Mouse (Mus musculus): Measurements from ENCODE around the gene Plk3.

DNA sequence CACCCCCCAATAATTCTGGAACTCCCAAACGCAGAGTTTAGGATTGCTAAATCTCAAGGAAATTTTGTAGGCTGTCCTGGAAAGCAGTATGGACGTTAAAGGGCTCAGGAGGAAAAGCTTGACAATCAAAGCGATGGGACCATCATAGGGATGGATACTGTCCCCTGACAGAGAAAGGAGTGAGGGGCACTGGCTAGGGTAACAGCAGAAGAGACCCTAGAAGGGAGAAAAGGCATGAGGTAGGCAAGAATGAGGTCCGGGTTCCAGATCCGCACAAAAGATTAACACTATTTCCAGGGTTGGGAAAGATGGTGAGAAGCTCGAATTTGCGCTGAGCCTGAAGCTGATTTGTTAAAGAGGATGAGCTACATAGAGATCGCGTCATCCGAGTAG is 13.7 kb downstream of the Plk3 start:
- TF ChIP-seq CTCF (IDR thresholded peaks at IDR 0.05; ENCODE audit: low read depth) = no peak
- TF ChIP-seq EP300 (IDR thresholded peaks at IDR 0.05; ENCODE audit: low read depth) = no peak
